Mouse (Mus musculus): ENCODE measurements around the gene Tlr9. TPM values are rescaled to one million over a fixed set of nuclear protein-coding genes. Genes with fewer than 3 reads are reported as not detected.

Tlr9 gene
- polyA plus RNA-seq, 1 experiment from 2014 or later: 0.03 TPM

DNA sequence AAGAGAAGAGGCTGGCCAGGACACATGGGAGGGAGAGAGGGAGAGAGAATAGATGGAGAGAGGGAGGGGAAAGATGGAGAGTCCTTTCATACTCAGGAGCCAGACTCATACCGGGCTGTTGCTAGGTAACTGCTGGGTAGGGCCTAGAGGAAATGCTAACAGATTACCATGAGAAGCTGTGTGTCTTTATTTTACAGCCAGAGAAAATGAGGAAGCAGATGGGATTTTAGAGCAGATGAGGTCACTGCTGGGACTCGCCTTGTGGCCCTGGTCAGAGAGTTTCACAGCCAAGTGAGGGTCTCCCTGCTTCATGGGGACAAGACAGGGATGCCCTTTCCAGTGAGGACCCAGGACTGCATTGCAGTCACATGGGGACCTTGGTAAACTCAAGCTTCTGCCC lies 47.5 kb downstream of the Tlr9 start:
- whole genome bisulfite sequencing (ENCODE audit: insufficient replicate concordance): 20% methylated on average over 2 of the region's 2 CpGs
- no peaks in the 10 kb centered on the region for H3K9me3 ChIP-seq (replicated peaks)
- no peak overlapping the region for H3K9ac ChIP-seq
- H3K27me3 ChIP-seq: no peaks in the 10 kb centered on the region
- no peak overlapping the region for H3K4me3 ChIP-seq (replicated peaks)
- H3K27ac ChIP-seq (replicated peaks): no peak overlapping the region
- H3K36me3 ChIP-seq (replicated peaks): no peaks in the 10 kb centered on the region
- H3K4me1 ChIP-seq (replicated peaks): peaks cover 4% of the 10 kb centered on the region; the same call in 1 of the 2 replicates
- H3K4me2 ChIP-seq: no peak overlapping the region
- ATAC-seq (ENCODE audit: insufficient read depth): no peak

DNA sequence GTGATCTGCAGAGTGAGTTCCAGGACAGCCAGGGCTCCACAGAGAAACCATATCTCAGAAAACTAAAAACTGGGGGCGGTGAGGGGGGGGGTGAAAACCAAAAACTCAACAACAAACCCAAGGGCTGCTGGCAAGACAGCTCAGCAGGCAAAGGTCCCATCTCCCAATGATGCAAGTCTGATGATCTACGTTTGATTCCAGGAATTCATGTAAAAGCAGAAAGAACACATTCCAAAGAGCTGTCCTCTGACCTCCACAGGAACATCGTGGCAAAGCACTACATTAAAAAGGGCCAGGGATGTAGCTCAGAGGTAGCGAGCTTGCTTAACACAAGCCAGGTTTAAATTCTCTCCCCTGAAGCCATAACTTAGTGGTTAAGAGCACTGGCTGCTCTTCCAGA lies 48.3 kb downstream of the Tlr9 start:
- WGBS (ENCODE audit: insufficient replicate concordance): 42% methylated on average over 4 of the region's 4 CpGs
- no peak for ATAC-seq (ENCODE audit: insufficient read depth)
- no peak overlapping the region for H3K4me2 ChIP-seq
- peaks cover 4% of the 10 kb centered on the region; the same call in 1 of the 2 replicates for H3K4me1 ChIP-seq (replicated peaks)
- no peaks in the 10 kb centered on the region for H3K36me3 ChIP-seq (replicated peaks)
- H3K4me3 ChIP-seq (replicated peaks): no peak overlapping the region
- no peaks in the 10 kb centered on the region for H3K9me3 ChIP-seq (replicated peaks)
- H3K27ac ChIP-seq (replicated peaks): no peak overlapping the region
- no peak overlapping the region for H3K9ac ChIP-seq
- no peaks in the 10 kb centered on the region for H3K27me3 ChIP-seq

DNA sequence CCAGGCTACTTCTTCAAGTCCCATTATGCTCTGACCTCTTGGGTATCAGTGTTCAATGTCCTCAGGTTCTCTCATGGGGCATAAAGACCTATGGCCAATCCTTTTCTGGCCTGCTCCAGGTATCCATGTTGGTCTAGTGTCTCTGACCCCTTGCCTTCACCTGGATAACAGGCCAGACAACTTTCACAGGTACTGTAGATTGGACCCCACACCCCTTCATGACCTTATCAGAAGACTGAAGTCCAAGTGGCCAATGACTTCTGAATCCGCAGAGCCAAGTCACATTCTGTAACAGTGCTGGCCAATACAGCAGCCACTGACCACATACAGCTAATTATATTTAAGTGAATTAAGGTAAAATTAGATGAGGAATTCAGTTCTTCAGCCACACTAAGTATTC lies 49.9 kb downstream of the Tlr9 start:
- Histone ChIP-seq H3K4me2 (no peak overlapping the region), H3K4me1 (replicated peaks) (peaks cover 4% of the 10 kb centered on the region; the same call in 1 of the 2 replicates), H3K36me3 (replicated peaks) (no peaks in the 10 kb centered on the region), H3K27me3 (no peaks in the 10 kb centered on the region), H3K9me3 (replicated peaks) (no peaks in the 10 kb centered on the region), H3K4me3 (replicated peaks) (no peak overlapping the region), H3K9ac (no peak overlapping the region), H3K27ac (replicated peaks) (no peak overlapping the region)
- ATAC-seq (ENCODE audit: insufficient read depth): no peak
- 64% methylated on average over 1 of the region's 1 CpGs for WGBS (ENCODE audit: insufficient replicate concordance)

DNA sequence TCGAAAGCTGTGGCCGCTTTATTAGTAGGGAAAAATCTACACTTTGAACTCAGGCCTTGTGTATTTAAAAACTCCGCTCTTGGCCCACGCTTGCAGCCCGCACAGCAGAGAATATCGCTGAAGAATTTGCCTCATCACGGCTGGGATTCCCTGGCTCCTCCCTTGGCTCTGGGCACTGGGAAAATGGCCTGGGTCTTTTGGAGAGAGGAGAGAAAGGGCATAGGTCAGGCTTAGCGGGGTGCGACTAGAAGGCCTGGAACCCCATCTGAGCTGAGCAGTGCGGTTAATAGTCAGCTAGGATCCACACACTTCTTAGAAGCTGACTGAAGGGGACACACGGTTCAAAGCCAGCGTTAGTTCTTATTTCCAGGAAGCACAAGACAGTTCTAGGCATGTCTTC lies 50.9 kb downstream of the Tlr9 start:
- 69% methylated on average over 12 of the region's 12 CpGs for WGBS (ENCODE audit: insufficient replicate concordance)
- H3K4me3 ChIP-seq (replicated peaks): no peak overlapping the region

DNA sequence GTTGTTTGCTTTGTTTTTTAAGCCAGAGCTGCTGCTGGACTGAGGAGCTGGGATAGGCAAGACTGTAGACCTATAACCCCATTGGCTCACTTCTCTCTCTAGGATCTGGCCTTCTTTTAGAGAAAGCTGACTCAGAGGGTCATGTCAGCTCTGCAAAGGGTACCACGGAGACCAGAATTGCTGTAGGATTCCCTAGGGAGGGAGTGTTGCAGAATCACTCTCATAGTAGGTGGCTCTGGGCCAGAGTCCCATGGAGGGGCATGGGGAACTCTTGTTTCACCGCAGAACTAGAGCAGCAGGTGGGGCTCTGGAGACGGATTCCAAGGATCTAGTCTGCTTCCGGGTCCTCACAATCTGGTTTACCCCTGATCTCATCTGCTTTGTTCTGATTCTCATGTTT lies 51.4 kb downstream of the Tlr9 start:
- no peak for ATAC-seq (ENCODE audit: insufficient read depth)
- H3K9ac ChIP-seq: no peak overlapping the region
- 62% methylated on average over 4 of the region's 4 CpGs for WGBS (ENCODE audit: insufficient replicate concordance)

More for the DNA sequence above, 50.9 kb downstream of the Tlr9 start:
- Histone ChIP-seq H3K36me3 (replicated peaks) (no peaks in the 10 kb centered on the region), H3K9ac (no peak overlapping the region), H3K4me2 (no peak overlapping the region), H3K9me3 (replicated peaks) (no peaks in the 10 kb centered on the region), H3K27me3 (no peaks in the 10 kb centered on the region), H3K4me1 (replicated peaks) (0 out of 2 replicates have a peak, but pooled peaks cover 4% of the 10 kb centered on the region), H3K27ac (replicated peaks) (no peak overlapping the region)
- ATAC-seq (ENCODE audit: insufficient read depth): no peak

DNA sequence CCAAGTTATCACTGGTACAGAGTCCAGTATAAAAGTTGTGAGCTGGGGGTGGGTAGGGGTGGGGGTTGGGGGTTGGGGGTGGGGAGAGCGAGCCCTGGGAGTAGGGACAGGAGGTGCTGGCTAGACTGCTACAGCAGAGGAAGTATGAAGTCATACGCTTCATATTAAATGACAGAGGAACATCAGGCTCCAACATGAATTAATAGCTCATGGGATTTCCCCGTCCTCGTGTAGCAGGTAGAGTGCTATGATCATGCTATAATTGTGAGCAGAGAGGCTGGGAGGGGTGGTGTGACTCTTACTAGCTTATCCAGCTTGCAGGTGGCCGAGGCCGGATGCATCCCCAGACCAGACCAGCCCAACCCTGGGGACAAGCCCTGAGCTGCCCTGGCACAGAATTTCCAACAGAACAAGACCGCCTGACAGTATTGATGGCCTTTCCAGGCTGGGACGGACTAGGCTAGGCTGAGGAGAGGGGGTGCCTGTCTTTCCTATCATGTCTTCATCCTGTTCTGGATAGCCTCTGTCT lies 52.3 kb downstream of the Tlr9 start:
- ATAC-seq (ENCODE audit: insufficient read depth): no peak
- WGBS (ENCODE audit: insufficient replicate concordance): 57% methylated on average over 8 of the region's 8 CpGs

More for the DNA sequence above, 51.4 kb downstream of the Tlr9 start:
- H3K27ac ChIP-seq (replicated peaks): no peak overlapping the region
- H3K4me1 ChIP-seq (replicated peaks): 0 out of 2 replicates have a peak, but pooled peaks cover 4% of the 10 kb centered on the region
- H3K9me3 ChIP-seq (replicated peaks): no peaks in the 10 kb centered on the region
- no peak overlapping the region for H3K4me2 ChIP-seq
- H3K36me3 ChIP-seq (replicated peaks): no peaks in the 10 kb centered on the region
- H3K4me3 ChIP-seq (replicated peaks): no peak overlapping the region
- no peaks in the 10 kb centered on the region for H3K27me3 ChIP-seq

DNA sequence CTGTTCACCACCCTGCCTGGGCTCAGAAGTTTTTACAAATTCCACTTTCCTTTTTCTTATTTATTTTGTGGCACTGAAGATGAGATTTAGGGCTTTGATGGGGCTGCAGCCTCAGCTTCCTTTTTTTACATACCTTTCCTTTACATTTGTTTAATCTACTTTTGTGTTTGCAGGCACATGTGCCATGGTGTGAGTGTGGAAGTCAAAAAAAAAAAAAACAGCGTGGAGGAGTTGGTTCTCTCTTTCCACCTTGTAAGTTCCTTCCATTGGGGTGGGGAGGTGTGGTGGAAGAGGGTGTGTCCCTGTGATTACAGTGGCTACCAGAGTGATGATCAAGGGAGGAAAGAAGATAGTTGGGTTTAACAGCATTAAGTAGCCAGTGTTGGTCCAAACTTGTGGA lies 53.4 kb downstream of the Tlr9 start:
- Histone ChIP-seq H3K9me3 (replicated peaks) (no peaks in the 10 kb centered on the region), H3K27ac (replicated peaks) (no peak overlapping the region), H3K4me3 (replicated peaks) (no peak overlapping the region), H3K4me1 (replicated peaks) (peaks cover 7% of the 10 kb centered on the region), H3K9ac (no peak overlapping the region), H3K36me3 (replicated peaks) (no peaks in the 10 kb centered on the region), H3K27me3 (no peaks in the 10 kb centered on the region), H3K4me2 (no peak overlapping the region)
- 33% methylated on average over 1 of the region's 1 CpGs for WGBS (ENCODE audit: insufficient replicate concordance)
- ATAC-seq (ENCODE audit: insufficient read depth): no peak

More for the DNA sequence above, 52.3 kb downstream of the Tlr9 start:
- H3K4me3 ChIP-seq (replicated peaks): no peak overlapping the region
- no peak overlapping the region for H3K4me2 ChIP-seq
- peaks cover under 1% of the 10 kb centered on the region; the same call in 1 of the 2 replicates for H3K4me1 ChIP-seq (replicated peaks)
- no peaks in the 10 kb centered on the region for H3K36me3 ChIP-seq (replicated peaks)
- H3K9ac ChIP-seq: no peak overlapping the region
- no peaks in the 10 kb centered on the region for H3K27me3 ChIP-seq
- no peak overlapping the region for H3K27ac ChIP-seq (replicated peaks)
- H3K9me3 ChIP-seq (replicated peaks): no peaks in the 10 kb centered on the region

MicroRNAs encoded within 50 kb of the gene (microRNA counts, 519-probe panel; counts per million panel counts)
- microRNA mmu-let-7g: 5,123 counts per million, percentile 96 among the panel's probes with 10 or more counts

Small RNAs within 50 kb of the gene (microRNA-seq; reads per million reads assigned to microRNA genes)
- gene Mirlet7g: 74,779 reads per million, percentile 100 among the genes with 10 or more reads in this experiment

Other genes with a start within 250 kb of the Tlr9 start
- gene Col6a4, start 125.8 kb upstream of the Tlr9 start, polyA plus RNA-seq (2015; fragmentation: Nextera tagmentation; extraction: Ambion mirVana): 0.14 TPM in 1 of 2 replicates, not detected in the other
- 22.2 and 27.6 TPM in 2 replicates for gene Glyctk, start 64.5 kb upstream of the Tlr9 start, polyA plus RNA-seq (2015; fragmentation: Nextera tagmentation; extraction: Ambion mirVana)
- 6.8 and 7.3 TPM in 2 replicates for gene Wdr82, start 51.7 kb upstream of the Tlr9 start, polyA plus RNA-seq (2015; fragmentation: Nextera tagmentation; extraction: Ambion mirVana)
- 11.7 and 13.6 TPM in 2 replicates for gene Ppm1m, start 22.9 kb upstream of the Tlr9 start, polyA plus RNA-seq (2015; fragmentation: Nextera tagmentation; extraction: Ambion mirVana)
- 23.5 and 23.8 TPM in 2 replicates for gene Twf2, start 19.5 kb upstream of the Tlr9 start, polyA plus RNA-seq (2015; fragmentation: Nextera tagmentation; extraction: Ambion mirVana)
- gene Alas1, start 26.1 kb downstream of the Tlr9 start, polyA plus RNA-seq (2015; fragmentation: Nextera tagmentation; extraction: Ambion mirVana): 52.6 and 59.6 TPM in 2 replicates
- gene Poc1a, start 58.5 kb downstream of the Tlr9 start, polyA plus RNA-seq (2015; fragmentation: Nextera tagmentation; extraction: Ambion mirVana): 23.1 and 25.1 TPM in 2 replicates
- 3.4 and 5.1 TPM in 2 replicates for gene Dusp7, start 146.0 kb downstream of the Tlr9 start, polyA plus RNA-seq (2015; fragmentation: Nextera tagmentation; extraction: Ambion mirVana)
- gene Rpl29, start 206.9 kb downstream of the Tlr9 start, polyA plus RNA-seq (2015; fragmentation: Nextera tagmentation; extraction: Ambion mirVana): 454 and 516 TPM in 2 replicates
- gene Acy1, start 215.7 kb downstream of the Tlr9 start, polyA plus RNA-seq (2015; fragmentation: Nextera tagmentation; extraction: Ambion mirVana): 32.4 and 35.5 TPM in 2 replicates
- gene Abhd14b, start 224.9 kb downstream of the Tlr9 start, polyA plus RNA-seq (2015; fragmentation: Nextera tagmentation; extraction: Ambion mirVana): 29.0 and 36.4 TPM in 2 replicates
- 20.2 and 22.0 TPM in 2 replicates for gene Abhd14a, start 225.1 kb downstream of the Tlr9 start, polyA plus RNA-seq (2015; fragmentation: Nextera tagmentation; extraction: Ambion mirVana)
- 7.4 and 9.1 TPM in 2 replicates for gene Pcbp4, start 230.7 kb downstream of the Tlr9 start, polyA plus RNA-seq (2015; fragmentation: Nextera tagmentation; extraction: Ambion mirVana)
- gene Gpr62, start 243.3 kb downstream of the Tlr9 start, polyA plus RNA-seq (2015; fragmentation: Nextera tagmentation; extraction: Ambion mirVana): not detected in 2 replicates

Data from liver, embryonic 15.5 days (tissue).